Mouse (Mus musculus): Measurements from ENCODE around the gene Slc7a11. TPM values are rescaled to one million over a fixed set of nuclear protein-coding genes. Genes with fewer than 3 reads are reported as not detected.
"Not testable (repeated sequence)": the region's sequence is repeated elsewhere in the genome, so short reads cannot be mapped to it uniquely, and the experiment has no call there.

Slc7a11 gene
- polyA plus RNA-seq, 1 experiment from 2014 or later = 3.1 TPM

DNA sequence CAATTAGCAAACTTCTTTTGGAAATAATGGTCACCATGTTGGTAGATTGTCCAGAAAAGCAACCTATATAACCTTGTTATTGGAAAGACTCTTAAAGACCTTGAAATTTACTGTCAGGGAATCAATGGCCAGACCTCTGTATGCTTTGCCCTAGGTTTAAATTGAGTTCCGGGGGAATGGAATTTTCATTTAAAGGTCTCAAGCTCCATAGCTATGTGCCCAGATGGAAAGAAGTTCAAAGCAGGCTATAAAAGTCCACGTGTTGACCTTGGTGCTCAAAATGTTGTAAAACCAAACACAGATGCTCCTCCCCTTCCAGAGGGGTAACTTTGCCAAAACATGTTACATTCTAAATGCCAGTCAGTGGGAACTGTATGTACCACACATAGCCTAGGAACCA, 3.0 kb downstream of the Slc7a11 start:
- 81% methylated on average over 2 of the region's 2 CpGs for WGBS
- Histone ChIP-seq H3K4me2 (no peak overlapping the region), H3K27ac (replicated peaks) (no peak overlapping the region), H3K4me1 (peaks cover 15% of the 10 kb centered on the region), H3K9ac (replicated peaks) (no peak overlapping the region), H3K36me3 (no peaks in the 10 kb centered on the region), H3K27me3 (replicated peaks) (no peaks in the 10 kb centered on the region), H3K4me3 (replicated peaks) (no peak overlapping the region), H3K9me3 (replicated peaks) (no peaks in the 10 kb centered on the region)
- no peak for ATAC-seq (ENCODE audit: low FRiP score)

DNA sequence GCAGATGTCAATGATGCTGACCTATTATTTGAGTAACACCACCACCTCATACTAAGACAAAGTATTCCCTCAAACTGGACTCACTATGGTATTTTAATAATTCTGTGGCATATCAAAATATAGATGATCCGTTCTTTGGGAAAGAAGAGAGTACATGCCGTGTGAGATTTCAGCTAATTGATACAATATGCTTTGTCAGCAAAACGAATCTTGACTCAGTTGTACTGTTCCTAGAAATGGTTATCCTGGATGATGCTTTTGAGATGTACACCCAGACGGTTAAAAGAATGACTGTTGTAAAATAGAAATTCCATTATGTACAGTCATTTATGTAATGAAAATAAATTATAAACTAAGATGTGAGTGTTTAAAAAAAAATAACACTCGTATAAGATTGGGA, 4.0 kb downstream of the Slc7a11 start:
- no peak overlapping the region for H3K27ac ChIP-seq (replicated peaks)
- peaks cover 15% of the 10 kb centered on the region for H3K4me1 ChIP-seq
- H3K27me3 ChIP-seq (replicated peaks) = no peaks in the 10 kb centered on the region
- H3K9me3 ChIP-seq (replicated peaks) = no peaks in the 10 kb centered on the region
- no peak for ATAC-seq (ENCODE audit: low FRiP score)
- H3K4me3 ChIP-seq (replicated peaks) = no peak overlapping the region
- H3K4me2 ChIP-seq = no peak overlapping the region
- no peak overlapping the region for H3K9ac ChIP-seq (replicated peaks)
- no peaks in the 10 kb centered on the region for H3K36me3 ChIP-seq
- 92% methylated on average over 5 of the region's 5 CpGs for WGBS

DNA sequence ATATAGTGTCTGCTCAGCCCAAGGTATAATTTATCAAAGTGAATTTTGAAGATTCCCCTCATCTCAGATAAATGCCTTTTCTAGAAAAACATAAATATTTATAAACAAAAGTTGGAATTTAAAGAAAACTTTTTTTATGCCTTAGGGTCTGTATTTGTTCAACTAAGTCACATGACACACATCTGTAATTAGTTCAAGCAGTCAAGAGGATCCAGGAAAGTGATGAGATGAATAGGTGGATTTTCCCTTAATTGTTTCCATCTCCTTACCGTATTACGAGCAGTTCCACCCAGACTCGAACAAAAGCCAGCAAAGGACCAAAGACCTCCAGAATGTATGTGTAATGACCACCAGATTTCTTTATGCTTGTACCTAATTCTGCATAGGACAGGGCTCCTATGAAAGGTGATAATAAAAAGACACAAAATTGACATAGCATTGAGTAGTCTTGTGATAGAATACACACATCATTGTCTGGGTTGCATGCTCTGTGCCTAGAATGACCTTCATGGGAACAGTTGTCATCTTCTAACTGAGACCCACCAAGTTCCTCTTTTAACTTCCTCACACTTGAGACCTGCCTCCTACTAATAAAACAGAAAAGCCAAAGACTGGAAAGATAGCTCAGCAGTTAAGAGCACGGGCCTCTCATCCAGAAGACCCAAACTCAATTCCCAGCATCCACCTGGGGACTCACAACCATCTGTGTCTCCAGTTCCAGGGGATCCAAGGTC, 4.7 kb downstream of the Slc7a11 start:
- 70% methylated on average over 4 of the region's 4 CpGs for WGBS

DNA sequence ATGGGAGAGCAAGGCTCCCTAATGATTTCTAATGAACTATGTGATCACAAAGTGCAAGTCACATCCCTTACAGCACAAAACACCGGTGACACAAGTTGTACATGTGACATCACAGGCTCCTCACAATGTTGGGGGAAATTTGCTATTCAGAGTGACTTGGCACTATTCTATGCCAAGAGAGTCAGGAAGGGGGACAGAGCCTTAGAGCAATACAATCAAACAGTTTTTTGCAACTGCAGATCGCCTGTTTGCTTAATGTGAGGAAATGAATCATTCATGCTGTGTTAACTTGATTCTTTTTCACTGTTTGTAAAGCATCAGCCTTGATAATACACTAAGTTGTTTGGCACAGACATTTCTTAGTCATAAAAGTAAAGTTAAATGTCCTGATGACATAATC, 5.3 kb downstream of the Slc7a11 start:
- not testable (repeated sequence) for H3K27me3 ChIP-seq (replicated peaks); H3K4me2 ChIP-seq; H3K9me3 ChIP-seq (replicated peaks); H3K4me1 ChIP-seq; H3K9ac ChIP-seq (replicated peaks); ATAC-seq (ENCODE audit: low FRiP score); H3K36me3 ChIP-seq; H3K27ac ChIP-seq (replicated peaks); H3K4me3 ChIP-seq (replicated peaks)
- 40% methylated on average over 2 of the region's 2 CpGs for WGBS

More for the DNA sequence above, 4.7 kb downstream of the Slc7a11 start:
- H3K36me3 ChIP-seq = no peaks in the 10 kb centered on the region
- H3K4me2 ChIP-seq = no peak overlapping the region
- H3K9ac ChIP-seq (replicated peaks) = no peak overlapping the region
- H3K27me3 ChIP-seq (replicated peaks) = no peaks in the 10 kb centered on the region
- peaks cover 9% of the 10 kb centered on the region for H3K4me1 ChIP-seq
- H3K9me3 ChIP-seq (replicated peaks) = no peaks in the 10 kb centered on the region
- ATAC-seq (ENCODE audit: low FRiP score) = no peak
- H3K4me3 ChIP-seq (replicated peaks) = no peak overlapping the region
- no peak overlapping the region for H3K27ac ChIP-seq (replicated peaks)

DNA sequence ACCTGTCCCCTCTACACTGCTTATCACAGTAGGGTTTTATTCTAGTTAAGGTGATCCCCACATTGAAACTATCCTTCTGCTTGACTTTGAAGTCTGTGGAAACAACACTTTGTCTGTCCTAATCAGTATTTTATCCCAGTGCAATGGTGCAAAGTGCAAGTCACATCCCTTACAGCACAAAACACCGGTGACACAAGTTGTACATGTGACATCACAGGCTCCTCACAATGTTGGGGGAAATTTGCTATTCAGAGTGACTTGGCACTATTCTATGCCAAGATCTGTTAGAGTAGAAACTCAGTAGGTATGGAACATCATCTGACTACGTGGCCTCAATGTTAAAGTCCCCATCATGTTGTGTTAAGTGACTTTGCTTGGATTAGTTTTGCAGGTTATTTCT, 7.0 kb downstream of the Slc7a11 start:
- WGBS = 93% methylated on average over 2 of the region's 2 CpGs

DNA sequence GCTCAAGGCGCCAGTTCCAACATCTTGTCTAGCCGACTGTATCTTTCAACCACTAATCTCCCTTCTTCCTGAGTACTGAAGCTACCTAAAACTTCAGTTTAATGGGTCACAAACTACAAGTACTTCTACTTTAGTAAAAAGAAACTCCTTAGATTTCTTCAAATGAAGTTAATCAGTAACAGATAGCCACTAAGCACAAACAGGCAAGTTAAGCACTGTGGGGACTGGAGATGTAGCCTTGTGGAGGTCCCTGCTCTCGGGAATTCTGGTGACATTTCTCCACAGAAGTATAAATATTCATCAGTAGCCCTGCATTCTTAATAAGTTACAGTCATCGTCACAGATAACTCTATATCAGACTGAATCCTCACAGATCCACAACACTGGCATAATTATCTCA, 9.6 kb downstream of the Slc7a11 start:
- Histone ChIP-seq H3K36me3 (no peaks in the 10 kb centered on the region), H3K4me3 (replicated peaks) (no peak overlapping the region), H3K27me3 (replicated peaks) (no peaks in the 10 kb centered on the region), H3K9ac (replicated peaks) (no peak overlapping the region), H3K4me1 (no peaks in the 10 kb centered on the region), H3K4me2 (no peak overlapping the region), H3K27ac (replicated peaks) (no peak overlapping the region), H3K9me3 (replicated peaks) (no peaks in the 10 kb centered on the region)
- no peak for ATAC-seq (ENCODE audit: low FRiP score)
- WGBS = 77% methylated on average over 4 of the region's 4 CpGs

More for the DNA sequence above, 7.0 kb downstream of the Slc7a11 start:
- not testable (repeated sequence) for H3K4me1 ChIP-seq; H3K4me3 ChIP-seq (replicated peaks); H3K9ac ChIP-seq (replicated peaks); H3K9me3 ChIP-seq (replicated peaks); H3K4me2 ChIP-seq; H3K36me3 ChIP-seq; H3K27me3 ChIP-seq (replicated peaks); ATAC-seq (ENCODE audit: low FRiP score); H3K27ac ChIP-seq (replicated peaks)

DNA sequence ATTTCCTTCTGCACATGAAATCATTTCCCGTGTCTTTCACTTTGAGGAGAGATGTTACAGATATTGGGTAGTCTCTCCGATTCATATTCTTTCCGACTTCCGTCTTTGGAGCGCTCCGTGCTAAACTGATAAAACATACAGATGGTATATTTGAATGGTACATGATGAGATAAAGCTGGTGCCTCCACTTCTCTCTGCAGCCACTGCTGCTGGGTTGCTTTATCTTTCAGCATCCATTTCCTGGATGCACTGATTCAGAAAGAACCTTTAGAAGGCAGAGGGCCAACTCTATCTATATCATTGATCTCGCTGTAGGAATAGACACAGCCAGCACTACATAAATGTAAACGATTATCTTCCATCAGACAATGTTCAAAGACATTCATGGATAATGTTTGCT, 12.6 kb downstream of the Slc7a11 start:
- no peak for ATAC-seq (ENCODE audit: low FRiP score)
- Histone ChIP-seq H3K4me1 (no peaks in the 10 kb centered on the region), H3K4me2 (no peak overlapping the region), H3K27me3 (replicated peaks) (no peaks in the 10 kb centered on the region), H3K36me3 (no peaks in the 10 kb centered on the region), H3K27ac (replicated peaks) (no peak overlapping the region), H3K9ac (replicated peaks) (no peak overlapping the region), H3K4me3 (replicated peaks) (no peak overlapping the region), H3K9me3 (replicated peaks) (no peaks in the 10 kb centered on the region)
- 95% methylated on average over 8 of the region's 8 CpGs for WGBS

DNA sequence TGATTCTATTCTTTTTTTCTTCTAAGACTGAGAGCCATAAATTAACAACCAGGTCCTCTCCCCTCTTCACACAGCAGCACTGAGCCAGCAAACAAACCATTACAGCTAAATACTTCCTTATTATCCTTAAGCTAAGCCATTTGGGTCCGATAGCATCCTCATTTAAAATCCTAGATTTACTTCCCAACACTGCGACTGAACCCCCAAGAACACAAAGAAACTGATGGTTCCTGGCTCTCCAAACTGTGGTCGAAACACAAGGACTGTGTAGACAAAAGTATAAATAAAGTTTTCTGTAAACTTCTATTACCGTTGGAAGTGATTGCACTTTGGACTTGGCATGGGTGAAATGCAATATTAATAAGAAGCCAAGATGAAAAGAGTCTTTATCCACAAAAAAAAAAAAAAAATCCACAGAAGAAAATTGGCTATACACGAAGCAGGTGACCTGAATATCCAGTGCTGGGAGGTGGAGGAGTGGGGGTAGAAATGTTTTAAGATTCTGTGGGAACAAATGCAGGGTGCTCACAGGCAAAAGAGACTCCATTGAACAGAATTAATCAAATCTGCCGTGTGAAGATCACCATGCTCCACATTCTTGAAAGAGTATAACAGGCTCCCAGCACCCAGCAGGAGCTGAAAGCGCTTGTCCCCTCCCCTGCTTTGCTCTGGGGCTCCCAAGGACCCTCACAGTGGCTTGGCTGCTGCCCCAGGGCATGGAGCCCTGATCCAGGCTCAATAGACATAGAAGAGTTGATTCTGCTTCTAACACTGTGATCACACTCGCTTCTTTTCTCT, 21.7 kb downstream of the Slc7a11 start:
- peak; percentile 93 for ATAC-seq (ENCODE audit: low FRiP score)
- Histone ChIP-seq H3K27me3 (replicated peaks) (no peaks in the 10 kb centered on the region), H3K9me3 (replicated peaks) (no peaks in the 10 kb centered on the region), H3K4me2 (no peak overlapping the region), H3K4me1 (no peaks in the 10 kb centered on the region), H3K36me3 (no peaks in the 10 kb centered on the region), H3K27ac (replicated peaks) (peak overlapping the region; percentile 42; the same call in 1 of the 2 replicates), H3K4me3 (replicated peaks) (no peak overlapping the region), H3K9ac (replicated peaks) (no peak overlapping the region)
- 39% methylated on average over 8 of the region's 8 CpGs for WGBS

DNA sequence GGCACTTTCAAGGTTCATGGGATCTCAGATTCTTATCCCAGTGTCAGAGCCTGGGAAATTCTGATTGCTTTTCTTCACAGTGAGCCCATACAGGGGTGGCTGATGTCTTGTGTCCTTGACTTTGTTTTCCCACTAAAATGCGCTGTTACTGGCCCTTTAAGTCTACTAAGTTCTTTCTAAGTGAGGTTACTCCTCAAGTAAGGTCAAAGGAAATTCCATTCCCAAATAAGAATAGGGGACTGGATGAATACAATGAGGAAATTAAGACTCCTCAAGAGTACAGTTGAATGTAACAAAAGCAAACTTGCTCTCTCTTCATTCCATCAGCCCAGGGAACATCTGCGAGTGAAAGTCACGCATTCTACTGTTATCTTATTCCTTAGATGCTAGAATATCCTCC, 24.3 kb downstream of the Slc7a11 start:
- H3K9me3 ChIP-seq (replicated peaks) = no peaks in the 10 kb centered on the region
- no peak overlapping the region for H3K4me2 ChIP-seq
- 90% methylated on average over 3 of the region's 3 CpGs for WGBS
- no peaks in the 10 kb centered on the region for H3K4me1 ChIP-seq
- H3K27ac ChIP-seq (replicated peaks) = no peak overlapping the region
- ATAC-seq (ENCODE audit: low FRiP score) = no peak
- H3K36me3 ChIP-seq = no peaks in the 10 kb centered on the region
- H3K9ac ChIP-seq (replicated peaks) = no peak overlapping the region
- H3K4me3 ChIP-seq (replicated peaks) = no peak overlapping the region
- no peaks in the 10 kb centered on the region for H3K27me3 ChIP-seq (replicated peaks)

DNA sequence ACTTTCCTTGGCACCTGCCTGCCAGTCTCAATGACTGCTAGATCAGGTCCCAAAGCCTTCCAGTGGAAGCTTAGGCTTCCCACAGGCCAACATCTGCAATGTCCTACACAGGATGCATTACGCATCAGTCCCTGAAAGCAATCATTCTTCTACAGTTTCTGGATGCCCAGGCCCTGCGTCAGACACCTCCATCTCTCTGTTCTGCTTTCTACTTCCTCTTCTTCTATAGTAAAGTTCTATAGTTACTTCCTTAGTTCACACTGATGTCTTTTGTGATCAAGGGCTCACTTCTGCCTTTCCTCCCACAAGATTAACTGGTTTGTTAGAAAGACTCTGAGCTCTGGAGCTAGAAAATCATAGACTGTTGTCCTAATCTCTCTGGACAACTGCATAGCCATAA, 36.6 kb downstream of the Slc7a11 start:
- Histone ChIP-seq H3K4me2 (no peak overlapping the region), H3K27me3 (replicated peaks) (no peaks in the 10 kb centered on the region), H3K36me3 (no peaks in the 10 kb centered on the region), H3K9ac (replicated peaks) (no peak overlapping the region), H3K27ac (replicated peaks) (no peak overlapping the region), H3K9me3 (replicated peaks) (no peaks in the 10 kb centered on the region), H3K4me3 (replicated peaks) (no peak overlapping the region), H3K4me1 (no peaks in the 10 kb centered on the region)
- WGBS = 89% methylated on average over 2 of the region's 2 CpGs
- ATAC-seq (ENCODE audit: low FRiP score) = no peak

DNA sequence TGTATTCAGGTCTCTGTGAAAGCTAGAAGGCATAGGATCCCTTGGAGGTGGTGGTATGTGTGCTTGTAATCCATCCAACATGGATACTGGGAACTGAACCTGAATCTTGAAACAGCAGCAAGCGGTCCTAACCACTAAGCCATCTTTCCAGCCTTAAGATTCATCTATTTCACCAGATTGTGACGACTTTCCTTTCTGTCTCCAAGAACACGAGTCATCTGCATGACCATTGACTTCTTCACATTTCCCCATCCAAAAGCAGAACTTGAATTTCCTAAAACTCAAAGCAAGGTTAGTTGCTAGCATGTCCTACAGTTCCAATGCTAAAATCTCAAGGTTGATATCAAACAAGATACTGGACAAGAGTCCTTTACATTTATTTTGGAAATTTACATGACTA, 37.5 kb downstream of the Slc7a11 start:
- Histone ChIP-seq H3K36me3 (no peaks in the 10 kb centered on the region), H3K27me3 (replicated peaks) (no peaks in the 10 kb centered on the region), H3K9ac (replicated peaks) (no peak overlapping the region), H3K4me3 (replicated peaks) (no peak overlapping the region), H3K4me2 (no peak overlapping the region), H3K4me1 (no peaks in the 10 kb centered on the region), H3K27ac (replicated peaks) (no peak overlapping the region), H3K9me3 (replicated peaks) (no peaks in the 10 kb centered on the region)
- no peak for ATAC-seq (ENCODE audit: low FRiP score)
- WGBS = 91% methylated on average over 3 of the region's 3 CpGs

DNA sequence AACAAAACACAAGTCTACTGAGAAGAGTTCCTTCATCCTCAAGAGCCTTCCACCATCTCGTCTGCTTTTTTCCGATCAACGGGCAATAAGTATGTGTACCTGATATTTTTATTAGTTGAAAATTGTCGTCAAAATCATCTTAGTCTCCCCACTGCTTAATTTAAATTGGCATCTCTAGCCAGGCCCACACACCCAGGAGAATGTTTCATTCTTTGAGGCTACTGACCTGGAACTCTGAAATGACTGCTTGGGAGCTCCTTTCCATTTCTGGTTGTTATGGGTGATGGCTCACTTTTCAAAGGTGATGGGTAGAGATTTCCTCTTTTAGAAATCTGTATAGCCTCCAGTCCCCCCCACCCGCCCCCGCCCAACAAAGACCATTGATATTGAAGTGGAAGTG, 54.6 kb downstream of the Slc7a11 start:
- no peaks in the 10 kb centered on the region for H3K4me1 ChIP-seq
- no peaks in the 10 kb centered on the region for H3K27me3 ChIP-seq (replicated peaks)
- WGBS = 91% methylated on average over 6 of the region's 6 CpGs
- H3K9me3 ChIP-seq (replicated peaks) = 0 out of 2 replicates have a peak, but pooled peaks cover 2% of the 10 kb centered on the region
- H3K4me3 ChIP-seq (replicated peaks) = no peak overlapping the region
- H3K9ac ChIP-seq (replicated peaks) = no peak overlapping the region
- no peak for ATAC-seq (ENCODE audit: low FRiP score)
- H3K36me3 ChIP-seq = no peaks in the 10 kb centered on the region
- no peak overlapping the region for H3K27ac ChIP-seq (replicated peaks)
- no peak overlapping the region for H3K4me2 ChIP-seq
